Mouse (Mus musculus): ENCODE measurements around the gene Mrps17. TPM values are rescaled to one million over a fixed set of nuclear protein-coding genes. Genes with fewer than 3 reads are reported as not detected.
A peak's percentile ranks its signal among the peaks of the same experiment; 100 is the strongest.

The Mrps17 gene
- polyA plus RNA-seq, 1 experiment from 2014 or later, result 167 TPM

DNA sequence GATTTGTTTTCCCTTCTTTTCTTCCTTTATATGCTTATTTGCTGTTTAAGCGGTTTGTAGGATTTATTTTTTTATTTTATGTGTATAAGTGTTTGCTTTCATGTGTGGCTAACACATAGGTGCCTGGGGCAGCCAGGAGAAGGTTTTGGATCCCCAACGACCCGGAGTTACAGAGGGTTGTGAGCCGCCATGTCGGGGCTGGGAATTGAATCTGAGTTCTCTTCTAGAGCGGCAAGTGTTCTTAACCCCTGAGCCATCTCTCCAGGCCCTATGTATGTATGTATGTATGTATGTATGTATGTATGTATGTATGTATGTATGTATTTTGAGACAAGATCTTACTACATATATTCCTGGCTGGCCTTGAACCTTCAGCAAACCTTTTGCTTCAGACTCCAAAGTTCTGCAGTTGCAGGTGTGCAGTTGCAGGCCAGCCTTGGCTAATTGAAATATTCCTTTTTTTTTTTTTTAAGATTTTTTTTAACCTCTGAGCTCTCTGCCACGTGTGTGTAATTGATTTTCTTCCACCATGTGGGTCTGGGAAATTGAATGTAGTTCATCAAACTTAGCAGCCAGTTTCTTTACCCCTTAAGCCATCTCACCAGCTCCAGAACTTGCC is 10.6 kb downstream of the Mrps17 start:
- H3K36me3 ChIP-seq (ENCODE audit: control insufficient read depth, insufficient read depth, low read length), result no peaks in the 10 kb centered on the region
- no peaks in the 10 kb centered on the region for H3K27me3 ChIP-seq (ENCODE audit: control insufficient read depth, insufficient read depth, low read length)
- peak overlapping the region; percentile 94 for H3K9ac ChIP-seq (ENCODE audit: low read depth, low read length)
- H3K4me1 ChIP-seq (replicated peaks; ENCODE audit: control insufficient read depth, insufficient read depth, low read length), result no peaks in the 10 kb centered on the region
- H3K9me3 ChIP-seq (ENCODE audit: control insufficient read depth, low read length), result no peaks in the 10 kb centered on the region
- WGBS, result 22% methylated on average over 7 of the region's 7 CpGs
- ATAC-seq (ENCODE audit: low FRiP score), result no peak
- H3K27ac ChIP-seq (ENCODE audit: low read depth, low read length), result no peak overlapping the region
- peak; percentile 25 for DNase-seq (ENCODE audit: low spot score)
- H3K4me3 ChIP-seq (ENCODE audit: low read depth, low read length), result peak overlapping the region; percentile 81
- H3K4me2 ChIP-seq (replicated peaks; ENCODE audit: low read depth, low read length), result peak overlapping the region; percentile 54

DNA sequence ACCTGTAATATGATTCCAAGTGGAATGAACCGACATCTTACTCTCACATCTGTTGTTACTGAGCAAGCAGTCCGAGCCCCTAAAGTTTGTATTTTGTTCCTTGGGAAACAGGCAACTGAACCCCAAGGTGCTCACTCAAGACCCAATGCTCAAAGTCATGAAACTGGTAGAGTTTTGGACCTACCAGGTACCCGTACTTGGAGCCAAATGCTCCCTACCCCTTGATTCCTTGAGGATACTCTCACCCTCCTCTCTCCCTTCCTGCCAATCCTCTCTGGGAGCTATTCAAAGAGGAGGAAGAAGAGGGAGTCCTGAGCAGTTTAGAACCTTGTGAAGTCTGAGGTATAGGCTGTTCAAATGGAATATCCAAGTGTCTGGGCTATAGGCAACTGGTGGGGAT is 11.5 kb downstream of the Mrps17 start:
- H3K4me3 ChIP-seq (ENCODE audit: low read depth, low read length), result no peak overlapping the region
- DNase-seq (ENCODE audit: low spot score) (no peak), ATAC-seq (ENCODE audit: low FRiP score) (no peak)
- H3K27me3 ChIP-seq (ENCODE audit: control insufficient read depth, insufficient read depth, low read length), result no peaks in the 10 kb centered on the region
- no peaks in the 10 kb centered on the region for H3K36me3 ChIP-seq (ENCODE audit: control insufficient read depth, insufficient read depth, low read length)
- 87% methylated on average over 3 of the region's 3 CpGs for WGBS
- no peak overlapping the region for H3K9ac ChIP-seq (ENCODE audit: low read depth, low read length)
- no peaks in the 10 kb centered on the region for H3K4me1 ChIP-seq (replicated peaks; ENCODE audit: control insufficient read depth, insufficient read depth, low read length)
- H3K9me3 ChIP-seq (ENCODE audit: control insufficient read depth, low read length), result no peaks in the 10 kb centered on the region
- no peak overlapping the region for H3K4me2 ChIP-seq (replicated peaks; ENCODE audit: low read depth, low read length)
- no peak overlapping the region for H3K27ac ChIP-seq (ENCODE audit: low read depth, low read length)

DNA sequence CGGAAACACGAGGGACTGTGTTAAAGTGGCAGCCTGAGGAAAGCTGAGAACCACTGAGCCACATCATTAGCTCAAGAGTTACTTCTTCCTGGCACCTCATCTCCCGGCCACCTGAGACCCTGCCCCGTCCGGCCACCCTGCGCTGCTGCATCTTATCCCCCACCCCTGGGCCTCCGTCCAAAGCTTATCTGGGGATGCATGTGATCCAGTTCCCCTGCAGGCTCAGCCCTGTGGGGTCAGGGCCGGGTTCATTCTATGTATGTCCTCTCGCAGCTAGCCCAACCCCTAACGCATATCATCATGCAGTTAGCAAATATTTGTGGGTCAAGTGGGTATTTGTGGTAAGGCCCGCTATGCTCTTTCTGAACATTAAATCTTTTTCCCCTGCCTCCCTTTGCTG is 14.0 kb downstream of the Mrps17 start:
- Histone ChIP-seq H3K27ac (ENCODE audit: low read depth, low read length) (no peak overlapping the region), H3K4me1 (replicated peaks; ENCODE audit: control insufficient read depth, insufficient read depth, low read length) (no peaks in the 10 kb centered on the region), H3K4me2 (replicated peaks; ENCODE audit: low read depth, low read length) (no peak overlapping the region), H3K27me3 (ENCODE audit: control insufficient read depth, insufficient read depth, low read length) (no peaks in the 10 kb centered on the region), H3K9ac (ENCODE audit: low read depth, low read length) (0 out of 2 replicates have a peak overlapping the region, but pooled peaks have one; percentile 15), H3K4me3 (ENCODE audit: low read depth, low read length) (no peak overlapping the region), H3K9me3 (ENCODE audit: control insufficient read depth, low read length) (no peaks in the 10 kb centered on the region), H3K36me3 (ENCODE audit: control insufficient read depth, insufficient read depth, low read length) (no peaks in the 10 kb centered on the region)
- ATAC-seq (ENCODE audit: low FRiP score), result no peak
- DNase-seq (ENCODE audit: low spot score), result no peak
- WGBS, result 61% methylated on average over 11 of the region's 11 CpGs

DNA sequence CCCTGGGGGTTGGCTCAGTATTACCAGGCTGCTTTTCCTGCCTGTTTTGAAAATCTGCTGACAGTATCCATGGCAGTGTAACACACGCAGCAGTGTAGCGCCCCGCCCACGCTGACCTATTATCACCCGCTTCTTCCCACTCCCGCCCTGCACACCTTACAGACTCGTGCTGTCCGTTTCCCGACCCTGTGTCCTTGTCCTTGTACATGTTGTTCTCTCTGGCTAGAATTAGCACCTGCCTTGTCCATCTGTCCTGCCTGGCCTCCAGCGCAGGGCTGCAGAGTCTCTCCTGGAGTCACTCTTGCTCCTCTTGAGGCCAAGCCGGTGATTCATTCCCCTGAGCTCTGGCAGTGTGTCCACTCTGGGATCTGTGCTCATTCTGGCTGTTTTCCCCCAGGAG is 15.0 kb downstream of the Mrps17 start:
- Histone ChIP-seq H3K4me1 (replicated peaks; ENCODE audit: control insufficient read depth, insufficient read depth, low read length) (no peaks in the 10 kb centered on the region), H3K4me2 (replicated peaks; ENCODE audit: low read depth, low read length) (no peak overlapping the region), H3K9me3 (ENCODE audit: control insufficient read depth, low read length) (no peaks in the 10 kb centered on the region), H3K36me3 (ENCODE audit: control insufficient read depth, insufficient read depth, low read length) (no peaks in the 10 kb centered on the region), H3K27me3 (ENCODE audit: control insufficient read depth, insufficient read depth, low read length) (no peaks in the 10 kb centered on the region), H3K9ac (ENCODE audit: low read depth, low read length) (no peak overlapping the region), H3K27ac (ENCODE audit: low read depth, low read length) (no peak overlapping the region), H3K4me3 (ENCODE audit: low read depth, low read length) (no peak overlapping the region)
- ATAC-seq (ENCODE audit: low FRiP score), result no peak
- no peak for DNase-seq (ENCODE audit: low spot score)
- WGBS, result 87% methylated on average over 11 of the region's 11 CpGs

DNA sequence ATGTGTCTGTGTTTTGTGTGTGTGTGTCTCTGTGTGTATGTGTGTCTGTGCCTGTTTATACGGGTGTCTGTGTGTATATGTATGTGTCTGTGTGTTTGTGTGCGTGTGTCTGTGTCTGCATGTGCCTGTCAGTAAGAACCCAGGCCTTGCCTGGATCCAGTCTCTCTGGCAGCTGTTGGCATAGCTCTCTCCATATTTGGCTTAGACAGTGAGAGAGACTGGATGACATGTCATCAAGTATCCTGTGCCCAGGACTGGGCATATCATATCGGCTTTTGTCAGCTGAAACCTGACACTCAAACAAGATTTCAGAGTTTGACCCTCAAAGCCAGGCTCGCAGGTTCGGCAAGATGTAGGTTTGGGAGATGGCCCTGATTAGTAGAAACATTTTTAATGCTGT is 15.7 kb downstream of the Mrps17 start:
- no peaks in the 10 kb centered on the region for H3K36me3 ChIP-seq (ENCODE audit: control insufficient read depth, insufficient read depth, low read length)
- WGBS, result 80% methylated on average over 5 of the region's 5 CpGs
- no peak overlapping the region for H3K9ac ChIP-seq (ENCODE audit: low read depth, low read length)
- H3K27ac ChIP-seq (ENCODE audit: low read depth, low read length), result no peak overlapping the region
- H3K27me3 ChIP-seq (ENCODE audit: control insufficient read depth, insufficient read depth, low read length), result no peaks in the 10 kb centered on the region
- H3K4me3 ChIP-seq (ENCODE audit: low read depth, low read length), result no peak overlapping the region
- no peak for DNase-seq (ENCODE audit: low spot score)
- no peak overlapping the region for H3K4me2 ChIP-seq (replicated peaks; ENCODE audit: low read depth, low read length)
- no peaks in the 10 kb centered on the region for H3K4me1 ChIP-seq (replicated peaks; ENCODE audit: control insufficient read depth, insufficient read depth, low read length)
- H3K9me3 ChIP-seq (ENCODE audit: control insufficient read depth, low read length), result no peaks in the 10 kb centered on the region
- ATAC-seq (ENCODE audit: low FRiP score), result no peak

DNA sequence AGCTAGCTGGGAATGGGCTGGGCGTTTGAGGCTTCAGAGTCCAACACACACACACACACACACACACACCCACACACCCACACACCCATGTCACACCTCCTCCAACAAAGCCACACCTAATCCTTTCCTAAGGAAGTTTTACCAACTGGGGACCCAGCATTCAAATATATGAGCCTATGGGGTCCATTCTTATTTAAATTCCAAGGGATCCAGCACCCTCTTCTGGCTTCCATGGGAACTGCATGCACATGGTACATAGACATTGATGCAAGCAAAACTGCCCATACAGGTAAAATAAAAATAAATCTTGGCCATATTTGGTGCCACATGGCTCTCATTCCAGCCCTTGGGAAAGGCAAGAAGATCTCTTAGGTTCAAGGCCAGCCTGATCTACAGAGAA is 25.7 kb downstream of the Mrps17 start:
- WGBS, result 100% methylated on average over 1 of the region's 1 CpGs
- H3K4me1 ChIP-seq (replicated peaks; ENCODE audit: control insufficient read depth, insufficient read depth, low read length), result no peaks in the 10 kb centered on the region
- no peaks in the 10 kb centered on the region for H3K36me3 ChIP-seq (ENCODE audit: control insufficient read depth, insufficient read depth, low read length)
- H3K9me3 ChIP-seq (ENCODE audit: control insufficient read depth, low read length), result no peaks in the 10 kb centered on the region
- H3K9ac ChIP-seq (ENCODE audit: low read depth, low read length), result no peak overlapping the region
- no peaks in the 10 kb centered on the region for H3K27me3 ChIP-seq (ENCODE audit: control insufficient read depth, insufficient read depth, low read length)
- no peak overlapping the region for H3K4me2 ChIP-seq (replicated peaks; ENCODE audit: low read depth, low read length)
- ATAC-seq (ENCODE audit: low FRiP score), result no peak
- no peak overlapping the region for H3K4me3 ChIP-seq (ENCODE audit: low read depth, low read length)
- peak; percentile 58 for DNase-seq (ENCODE audit: low spot score)
- no peak overlapping the region for H3K27ac ChIP-seq (ENCODE audit: low read depth, low read length)

DNA sequence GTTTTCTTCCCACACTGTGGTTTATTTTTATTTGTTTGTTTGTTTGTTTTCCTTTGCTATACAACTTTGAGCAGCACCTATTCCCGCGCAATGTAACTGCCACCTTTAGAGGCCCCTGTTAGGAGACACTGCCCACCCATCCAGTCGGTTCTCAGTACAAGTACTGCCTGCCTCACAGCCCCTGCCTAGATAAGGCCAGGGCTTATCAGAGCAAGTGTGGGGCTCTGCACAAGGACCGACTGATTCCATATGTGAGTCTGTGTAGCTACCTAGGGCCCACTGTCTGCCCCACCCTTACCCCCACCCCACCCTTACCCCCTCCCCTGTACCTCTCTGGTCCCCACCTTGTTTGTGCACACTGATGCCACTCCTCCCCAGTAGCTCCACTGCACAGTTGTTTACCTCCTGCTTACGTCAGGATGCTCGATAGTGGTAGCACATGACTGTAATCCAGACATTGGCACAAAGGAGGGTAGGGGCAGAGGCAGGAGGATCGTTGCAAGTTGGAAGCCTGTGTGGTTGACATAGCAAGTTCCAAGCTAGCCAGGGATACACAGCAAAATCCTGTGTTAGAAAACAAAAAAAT is 27.7 kb downstream of the Mrps17 start:
- Histone ChIP-seq H3K27ac (ENCODE audit: low read depth, low read length) (no peak overlapping the region), H3K36me3 (ENCODE audit: control insufficient read depth, insufficient read depth, low read length) (no peaks in the 10 kb centered on the region), H3K4me1 (replicated peaks; ENCODE audit: control insufficient read depth, insufficient read depth, low read length) (no peaks in the 10 kb centered on the region), H3K4me3 (ENCODE audit: low read depth, low read length) (no peak overlapping the region), H3K27me3 (ENCODE audit: control insufficient read depth, insufficient read depth, low read length) (no peaks in the 10 kb centered on the region), H3K9ac (ENCODE audit: low read depth, low read length) (no peak overlapping the region), H3K9me3 (ENCODE audit: control insufficient read depth, low read length) (no peaks in the 10 kb centered on the region), H3K4me2 (replicated peaks; ENCODE audit: low read depth, low read length) (no peak overlapping the region)
- ATAC-seq (ENCODE audit: low FRiP score) (no peak), DNase-seq (ENCODE audit: low spot score) (no peak)
- 88% methylated on average over 7 of the region's 7 CpGs for WGBS

DNA sequence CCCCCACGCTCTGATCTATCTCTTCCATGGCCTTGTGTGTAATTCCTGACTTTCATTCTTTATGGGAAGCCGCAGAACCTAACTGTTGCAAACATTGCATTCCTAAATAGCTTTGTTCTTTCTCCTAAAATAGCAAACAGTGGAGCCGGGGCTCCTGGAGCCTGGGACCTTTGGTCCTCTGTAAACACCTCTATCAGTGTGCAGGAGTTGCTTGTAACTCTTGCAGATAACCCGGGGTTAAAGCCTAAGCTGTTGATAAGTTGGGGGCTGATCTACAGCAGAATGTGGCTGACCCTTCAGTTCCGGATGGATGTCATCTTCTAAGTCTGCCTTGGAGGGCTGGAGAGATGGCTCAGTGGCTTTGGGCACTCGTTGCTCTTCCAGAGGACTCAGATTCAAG is 28.8 kb downstream of the Mrps17 start:
- Histone ChIP-seq H3K9me3 (ENCODE audit: control insufficient read depth, low read length) (no peaks in the 10 kb centered on the region), H3K36me3 (ENCODE audit: control insufficient read depth, insufficient read depth, low read length) (no peaks in the 10 kb centered on the region), H3K4me1 (replicated peaks; ENCODE audit: control insufficient read depth, insufficient read depth, low read length) (no peaks in the 10 kb centered on the region), H3K4me3 (ENCODE audit: low read depth, low read length) (no peak overlapping the region), H3K9ac (ENCODE audit: low read depth, low read length) (no peak overlapping the region), H3K27ac (ENCODE audit: low read depth, low read length) (no peak overlapping the region), H3K4me2 (replicated peaks; ENCODE audit: low read depth, low read length) (no peak overlapping the region), H3K27me3 (ENCODE audit: control insufficient read depth, insufficient read depth, low read length) (no peaks in the 10 kb centered on the region)
- no peak for DNase-seq (ENCODE audit: low spot score)
- WGBS, result 88% methylated on average over 6 of the region's 6 CpGs
- ATAC-seq (ENCODE audit: low FRiP score), result no peak

DNA sequence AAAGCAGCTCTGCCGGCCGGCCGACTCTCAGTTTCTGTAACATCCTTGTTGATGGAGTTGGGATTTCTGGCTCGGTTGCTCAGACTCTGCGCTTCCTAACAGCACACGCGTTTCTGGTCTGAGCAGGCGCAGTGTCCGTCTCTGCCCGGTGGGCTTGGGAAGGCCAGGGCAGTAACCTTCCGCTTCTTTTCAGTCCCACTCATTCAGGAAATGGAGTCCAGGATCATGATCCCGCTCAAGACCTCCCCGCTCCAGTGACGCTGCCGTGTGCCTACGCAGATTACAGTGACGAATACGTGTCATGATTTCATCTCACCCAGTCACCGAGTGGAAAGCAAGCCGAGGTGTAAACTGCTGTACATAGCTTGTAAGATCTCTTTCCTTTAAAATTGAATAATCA is 41.6 kb downstream of the Mrps17 start:
- no peaks in the 10 kb centered on the region for H3K36me3 ChIP-seq (ENCODE audit: control insufficient read depth, insufficient read depth, low read length)
- no peak overlapping the region for H3K4me3 ChIP-seq (ENCODE audit: low read depth, low read length)
- H3K9ac ChIP-seq (ENCODE audit: low read depth, low read length), result no peak overlapping the region
- no peaks in the 10 kb centered on the region for H3K27me3 ChIP-seq (ENCODE audit: control insufficient read depth, insufficient read depth, low read length)
- H3K9me3 ChIP-seq (ENCODE audit: control insufficient read depth, low read length), result no peaks in the 10 kb centered on the region
- DNase-seq (ENCODE audit: low spot score), result no peak
- no peak overlapping the region for H3K27ac ChIP-seq (ENCODE audit: low read depth, low read length)
- WGBS, result 93% methylated on average over 20 of the region's 20 CpGs
- peaks cover 2% of the 10 kb centered on the region; the same call in 1 of the 2 replicates for H3K4me1 ChIP-seq (replicated peaks; ENCODE audit: control insufficient read depth, insufficient read depth, low read length)
- no peak overlapping the region for H3K4me2 ChIP-seq (replicated peaks; ENCODE audit: low read depth, low read length)
- no peak for ATAC-seq (ENCODE audit: low FRiP score)
